Mouse (Mus musculus) intestine, embryonic 14.5 days (tissue): ENCODE data around the gene Slf1. TPM values are rescaled to one million over a fixed set of nuclear protein-coding genes. Genes with fewer than 3 reads are reported as not detected.
A peak's percentile ranks its signal among the peaks of the same experiment; 100 is the strongest.
"Not testable (repeated sequence)": the region's sequence is repeated elsewhere in the genome, so short reads cannot be mapped to it uniquely, and the experiment has no call there.

ENCODE experiments used
- ATAC-seq: fragments of 200-750 bp; cut with Nextera tagmentation; replicated peaks from 2 replicates; pipeline ENCODE4 v1.8.0; 2017; ENCODE audit warnings: low read depth, moderate number of reproducible peaks, moderate TSS enrichment, moderate library complexity; ENCODE audit not compliant: low FRiP score, low TSS enrichment
- DNase-seq: peaks from one replicate; pipeline ENCODE4 v3.0.0-alpha.2; 2018; ENCODE audit warnings: low spot score
- H3K27ac ChIP-seq: fragments of 300-500 bp; sonication (generic); 2 replicates; pipeline ENCODE4 v1.5.1; 2014; ENCODE audit warnings: low read depth, mild to moderate bottlenecking, control low read depth
- H3K27me3 ChIP-seq: fragments of 300-500 bp; sonication (generic); replicated peaks from 2 replicates; pipeline ENCODE4 v1.6.1; 2014; ENCODE audit warnings: low read length, control low read depth; ENCODE audit not compliant: control insufficient read depth, insufficient read depth
- H3K36me3 ChIP-seq: fragments of 300-500 bp; sonication (generic); 2 replicates; pipeline ENCODE4 v1.6.1; 2014; ENCODE audit warnings: low read length, control low read depth; ENCODE audit not compliant: control insufficient read depth, insufficient read depth
- H3K4me1 ChIP-seq: fragments of 300-500 bp; sonication (generic); replicated peaks from 2 replicates; pipeline ENCODE4 v1.6.1; 2014; ENCODE audit warnings: low read length, control low read depth, mixed read lengths; ENCODE audit not compliant: control insufficient read depth, insufficient read depth
- H3K4me2 ChIP-seq: fragments of 300-500 bp; sonication (generic); 2 replicates; pipeline ENCODE4 v1.6.1; 2014; ENCODE audit warnings: low read length
- H3K4me3 ChIP-seq: fragments of 300-500 bp; sonication (generic); 2 replicates; pipeline ENCODE4 v1.5.1; 2014; ENCODE audit warnings: low read depth, low read length, control low read depth, mixed read lengths
- H3K9ac ChIP-seq: fragments of 300-500 bp; sonication (generic); 2 replicates; pipeline ENCODE4 v1.6.1; 2014; ENCODE audit warnings: mild to moderate bottlenecking, low read length
- H3K9me3 ChIP-seq: fragments of 300-500 bp; sonication (generic); 2 replicates; pipeline ENCODE4 v1.6.1; 2016; ENCODE audit warnings: low read length, control low read depth; ENCODE audit not compliant: control insufficient read depth
- WGBS: fragments of 180-500 bp; shearing (Covaris S2); extraction: QIAGEN DNeasy Blood & Tissue Kit; methylation state at CpG from one replicate; pipeline ENCODE4 v1.1.7; 2014; 5-methylcytosine and 5-hydroxymethylcytosine counted together
- polyA plus RNA-seq: library from polyadenylated mRNA; unstranded; fragments of >200 nt; fragmentation: Nextera tagmentation; extraction: Ambion mirVana; gene quantifications from 2 replicates; pipeline ENCODE4 v1.2.1, GENCODE M21; 2014

The Slf1 gene
- polyA plus RNA-seq, 1 experiment from 2014 or later, result 34.6 TPM

GRCm38 (mm10) chr13:77092876-77093275 is 42.4 kb downstream of the Slf1 start:
- 96% methylated on average over 1 of the region's 1 CpGs for WGBS
- not testable (repeated sequence) for DNase-seq, H3K4me1 ChIP-seq, H3K4me3 ChIP-seq, H3K27me3 ChIP-seq, H3K9me3 ChIP-seq, ATAC-seq, H3K27ac ChIP-seq, H3K9ac ChIP-seq, H3K4me2 ChIP-seq
- peaks cover 11% of the 10 kb centered on the region for H3K36me3 ChIP-seq

GRCm38 (mm10) chr13:77072030-77072429 is 63.2 kb downstream of the Slf1 start:
- no peaks in the 10 kb centered on the region for H3K27me3 ChIP-seq
- 0 out of 2 replicates have a peak, but pooled peaks cover 4% of the 10 kb centered on the region for H3K9me3 ChIP-seq
- no peak overlapping the region for H3K4me3 ChIP-seq
- H3K36me3 ChIP-seq, result peaks cover 11% of the 10 kb centered on the region
- H3K9ac ChIP-seq, result no peak overlapping the region
- H3K4me2 ChIP-seq, result no peak overlapping the region
- H3K27ac ChIP-seq, result no peak overlapping the region
- DNase-seq, result no peak
- ATAC-seq, result no peak
- H3K4me1 ChIP-seq, result no peaks in the 10 kb centered on the region

GRCm38 (mm10) chr13:77068847-77069246 is 66.4 kb downstream of the Slf1 start:
- WGBS, result 92% methylated on average over 1 of the region's 1 CpGs
- Histone ChIP-seq H3K36me3 (peaks cover 7% of the 10 kb centered on the region; the same call in 1 of the 2 replicates), H3K27ac (no peak overlapping the region), H3K9ac (no peak overlapping the region), H3K9me3 (no peaks in the 10 kb centered on the region), H3K27me3 (no peaks in the 10 kb centered on the region), H3K4me2 (no peak overlapping the region), H3K4me1 (no peaks in the 10 kb centered on the region), H3K4me3 (no peak overlapping the region)
- DNase-seq, result no peak
- ATAC-seq, result no peak

- DNase-seq, result no peak
Measured at GRCm38 (mm10) chr13:77063221-77063620, 72.1 kb downstream of the Slf1 start.

GRCm38 (mm10) chr13:77049736-77050135 is 85.5 kb downstream of the Slf1 start:
- Histone ChIP-seq H3K4me2 (no peak overlapping the region), H3K4me1 (peaks cover 3% of the 10 kb centered on the region; the same call in 1 of the 2 replicates), H3K27me3 (no peaks in the 10 kb centered on the region), H3K4me3 (no peak overlapping the region), H3K27ac (no peak overlapping the region), H3K36me3 (no peaks in the 10 kb centered on the region; the same call in 1 of the 2 replicates), H3K9ac (no peak overlapping the region), H3K9me3 (no peaks in the 10 kb centered on the region)
- 71% methylated on average over 3 of the region's 3 CpGs for WGBS
- DNase-seq (no peak), ATAC-seq (no peak)

More at GRCm38 (mm10) chr13:77063221-77063620, 72.1 kb downstream of the Slf1 start:
- Histone ChIP-seq H3K9ac (no peak overlapping the region), H3K4me1 (no peaks in the 10 kb centered on the region), H3K36me3 (no peaks in the 10 kb centered on the region; the same call in 1 of the 2 replicates), H3K4me3 (no peak overlapping the region), H3K27me3 (no peaks in the 10 kb centered on the region), H3K27ac (no peak overlapping the region), H3K4me2 (no peak overlapping the region), H3K9me3 (no peaks in the 10 kb centered on the region)
- WGBS, result 86% methylated on average over 1 of the region's 1 CpGs
- ATAC-seq, result no peak

- no peak for DNase-seq
- H3K27ac ChIP-seq, result no peak overlapping the region
- ATAC-seq, result no peak
Measured at GRCm38 (mm10) chr13:77048461-77048860, 86.8 kb downstream of the Slf1 start.

GRCm38 (mm10) chr13:77047179-77047931 is 87.9 kb downstream of the Slf1 start:
- no peak overlapping the region for H3K4me3 ChIP-seq
- no peaks in the 10 kb centered on the region for H3K27me3 ChIP-seq
- no peaks in the 10 kb centered on the region; the same call in 1 of the 2 replicates for H3K36me3 ChIP-seq
- H3K4me1 ChIP-seq, result peaks cover 3% of the 10 kb centered on the region; the same call in 1 of the 2 replicates
- no peak overlapping the region; the same call in 1 of the 2 replicates for H3K4me2 ChIP-seq
- no peak for ATAC-seq
- WGBS, result 40% methylated on average over 6 of the region's 6 CpGs
- no peak for DNase-seq
- no peak overlapping the region for H3K9ac ChIP-seq
- peak overlapping the region; percentile 43; the same call in 1 of the 2 replicates for H3K27ac ChIP-seq
- no peaks in the 10 kb centered on the region for H3K9me3 ChIP-seq

More at GRCm38 (mm10) chr13:77048461-77048860, 86.8 kb downstream of the Slf1 start:
- no peak overlapping the region for H3K9ac ChIP-seq
- no peaks in the 10 kb centered on the region; the same call in 1 of the 2 replicates for H3K36me3 ChIP-seq
- no peaks in the 10 kb centered on the region for H3K27me3 ChIP-seq
- H3K4me3 ChIP-seq, result no peak overlapping the region
- WGBS, result 54% methylated on average over 1 of the region's 1 CpGs
- no peaks in the 10 kb centered on the region for H3K9me3 ChIP-seq
- no peak overlapping the region for H3K4me2 ChIP-seq
- H3K4me1 ChIP-seq, result peaks cover 3% of the 10 kb centered on the region; the same call in 1 of the 2 replicates

GRCm38 (mm10) chr13:77046416-77046815 is 88.9 kb downstream of the Slf1 start:
- ATAC-seq (no peak), DNase-seq (no peak)
- Histone ChIP-seq H3K4me1 (peaks cover 3% of the 10 kb centered on the region; the same call in 1 of the 2 replicates), H3K4me3 (no peak overlapping the region), H3K4me2 (no peak overlapping the region), H3K9me3 (no peaks in the 10 kb centered on the region), H3K27me3 (no peaks in the 10 kb centered on the region), H3K9ac (no peak overlapping the region), H3K36me3 (no peaks in the 10 kb centered on the region; the same call in 1 of the 2 replicates), H3K27ac (no peak overlapping the region)
- 84% methylated on average over 10 of the region's 10 CpGs for WGBS
